Mouse (Mus musculus): ENCODE data around the gene Mkln1.

Mkln1 gene

DNA sequence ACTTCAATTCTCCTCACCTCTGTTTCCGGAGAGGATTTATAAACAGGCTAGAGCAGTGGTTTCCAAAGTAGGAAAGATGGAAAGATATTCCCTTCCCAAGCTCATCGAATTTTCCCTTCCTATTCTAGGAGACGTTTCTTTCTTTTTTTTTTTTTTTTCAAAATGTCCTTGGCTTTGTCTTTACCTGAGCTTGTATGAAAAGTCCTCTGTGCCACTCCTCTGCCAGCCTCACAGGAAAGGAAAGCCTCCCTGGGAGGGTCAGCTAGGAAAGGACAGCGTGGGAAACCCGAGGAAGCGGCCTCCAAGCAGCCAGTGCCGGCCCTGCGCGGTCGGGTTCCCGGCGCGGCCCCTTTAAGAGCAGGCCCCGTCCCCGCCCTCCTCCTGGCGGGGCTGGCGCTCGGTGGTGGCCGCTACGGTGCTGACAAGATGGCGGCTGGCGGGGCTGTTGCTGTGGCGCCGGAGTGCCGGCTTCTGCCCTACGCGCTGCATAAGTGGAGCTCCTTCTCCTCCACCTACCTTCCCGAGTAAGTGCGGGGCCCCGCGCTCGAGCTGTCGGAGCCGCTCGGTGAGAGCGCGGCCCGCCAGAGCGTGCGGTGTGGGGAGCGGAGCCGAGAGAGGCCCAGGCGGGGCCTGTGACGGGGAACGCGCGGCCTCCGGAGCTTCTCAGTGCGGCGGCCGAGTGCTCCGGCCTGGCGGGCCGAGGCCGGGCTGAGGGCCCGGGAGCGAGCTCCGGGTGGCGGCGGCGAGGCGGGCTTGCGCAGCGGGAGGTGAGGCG lies at the start of gene Mkln1:
Gene Mkln1 (plus strand): TSS at position 305 of the 775 bp plus-strand sequence.
- DNase-seq (ENCODE audit: low read depth), result peak; percentile 89

DNA sequence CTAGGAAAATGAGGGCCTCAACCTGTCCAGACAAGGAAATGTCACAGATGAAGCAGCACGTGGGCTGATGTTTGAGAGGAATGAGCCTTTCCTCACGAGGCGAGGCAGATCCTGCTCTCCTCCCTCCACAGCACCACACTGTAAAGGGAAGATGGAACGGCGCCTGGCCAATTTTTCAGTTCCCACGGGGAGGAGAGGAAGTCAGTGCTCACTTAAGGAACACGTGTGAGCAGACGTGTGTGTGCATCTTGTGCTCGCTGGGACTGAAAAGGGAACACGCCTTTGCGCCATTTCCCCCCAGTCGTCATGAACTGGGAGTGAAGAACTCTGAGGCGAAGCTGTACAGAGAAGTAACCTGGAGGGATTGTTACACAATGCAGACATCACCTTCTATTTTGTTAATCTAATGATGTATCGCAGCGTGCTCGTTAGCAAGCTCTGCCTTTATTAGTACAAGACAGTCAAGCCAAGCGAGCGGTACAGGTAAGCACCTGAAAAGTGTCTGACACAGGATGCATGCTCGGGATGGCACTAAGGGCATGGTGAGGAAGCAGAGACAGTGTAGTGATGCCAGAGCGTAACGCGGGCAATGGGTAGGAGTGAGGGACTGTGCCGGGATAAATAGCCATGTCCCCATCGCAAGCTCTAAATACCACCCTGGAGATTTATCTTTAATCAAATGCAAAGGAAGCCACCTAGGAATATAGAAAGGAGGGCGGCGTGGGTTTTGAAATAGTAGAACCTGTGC lies 41.9 kb upstream of the Mkln1 start:
- no peak for DNase-seq (ENCODE audit: low read depth)

DNA sequence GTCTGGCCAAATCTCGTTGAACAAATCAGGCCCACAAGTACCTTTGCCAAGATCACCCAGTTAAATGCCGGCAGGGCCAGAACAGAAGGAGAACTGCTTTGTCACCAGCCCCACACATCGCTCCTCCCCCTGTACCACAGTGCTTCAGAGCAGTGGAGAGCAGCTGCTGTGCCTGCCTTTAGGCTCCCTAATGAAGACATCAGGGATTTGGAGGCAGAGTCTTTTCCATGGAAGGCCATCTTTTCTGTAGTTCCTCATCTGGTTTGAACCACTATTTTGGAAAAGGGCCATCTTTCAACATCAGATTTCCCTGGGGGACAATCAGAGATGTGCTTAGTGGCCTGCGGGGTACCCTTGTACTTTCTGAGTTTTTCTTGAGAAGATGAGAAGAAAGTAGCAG lies 41.2 kb upstream of the Mkln1 start:
- DNase-seq (ENCODE audit: low read depth), result no peak

DNA sequence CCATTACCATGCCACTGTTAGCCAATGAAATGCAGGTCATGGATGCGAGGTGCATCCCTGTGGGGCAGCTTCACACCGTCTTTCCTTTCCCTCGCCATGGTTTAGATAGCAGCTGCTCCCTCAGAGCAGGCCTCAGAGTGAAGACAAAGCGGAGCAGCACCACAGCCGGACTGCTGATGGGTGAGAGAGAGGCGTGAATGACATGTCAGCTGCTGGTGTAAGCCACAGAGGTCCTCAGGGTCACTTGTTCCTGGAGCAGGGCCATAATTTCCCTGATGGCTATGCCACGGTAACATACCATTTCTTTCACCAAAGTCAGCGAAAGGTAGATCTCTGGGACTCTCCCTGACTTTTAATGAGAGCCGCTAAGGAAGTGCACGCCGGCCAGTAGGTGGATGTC lies 35.9 kb upstream of the Mkln1 start:
- DNase-seq (ENCODE audit: low read depth), result no peak

GRCm38 (mm10) chr6:31364399-31364798 lies 34.1 kb upstream of the Mkln1 start:
- DNase-seq (ENCODE audit: low read depth), result no peak

DNA sequence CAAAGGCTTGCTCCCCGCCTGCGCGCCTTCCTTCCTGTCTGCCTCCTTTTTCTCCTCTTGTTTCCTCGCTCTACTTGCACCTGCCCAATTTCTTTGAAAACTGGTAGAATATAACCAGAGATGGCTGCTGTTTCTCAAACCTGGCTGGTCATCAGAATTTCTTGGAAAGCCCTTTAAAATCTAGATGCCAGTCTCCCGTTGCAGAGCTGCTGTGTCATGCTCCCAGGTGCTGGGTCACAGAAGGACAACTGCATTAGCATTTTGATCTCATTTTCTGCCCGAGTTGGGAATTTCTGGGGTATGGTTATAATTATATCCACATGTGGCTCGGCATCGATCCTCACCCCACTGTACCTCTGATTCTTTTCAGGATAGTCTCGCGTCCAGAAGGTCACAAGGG lies 30.6 kb upstream of the Mkln1 start:
- no peak for DNase-seq (ENCODE audit: low read depth)

DNA sequence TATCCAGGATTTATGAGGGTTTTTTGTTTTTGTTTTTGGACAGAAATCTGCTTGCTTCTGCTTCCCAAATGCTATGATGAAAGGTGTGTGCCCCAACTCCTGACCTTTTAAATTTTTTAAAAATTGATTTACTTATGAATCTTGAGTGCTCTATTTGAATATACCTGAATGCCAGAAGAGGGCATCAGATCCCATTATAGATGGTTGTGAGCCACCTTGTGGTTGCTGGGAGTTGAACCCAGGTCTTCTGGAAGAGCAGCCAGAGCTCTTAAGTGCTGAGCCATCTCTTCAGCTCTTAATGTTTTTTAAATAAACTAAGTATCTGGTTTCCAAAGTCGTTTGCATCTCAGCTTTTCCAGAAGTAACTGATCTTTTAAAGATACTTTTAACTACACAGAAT lies 30.0 kb upstream of the Mkln1 start:
- DNase-seq (ENCODE audit: low read depth), result peak; percentile 16

GRCm38 (mm10) chr6:31369875-31370274 lies 28.7 kb upstream of the Mkln1 start:
- peak; percentile 58 for DNase-seq (ENCODE audit: low read depth)

GRCm38 (mm10) chr6:31370550-31371061 lies 27.9 kb upstream of the Mkln1 start:
- DNase-seq (ENCODE audit: low read depth), result no peak

GRCm38 (mm10) chr6:31371140-31371539 lies 27.4 kb upstream of the Mkln1 start:
- DNase-seq (ENCODE audit: low read depth), result no peak

- no peak for DNase-seq (ENCODE audit: low read depth)
Observed at GRCm38 (mm10) chr6:31372620-31373019, 25.9 kb upstream of the Mkln1 start.

GRCm38 (mm10) chr6:31373084-31373673 lies 25.4 kb upstream of the Mkln1 start:
- DNase-seq (ENCODE audit: low read depth), result peak; percentile 11

- no peak for DNase-seq (ENCODE audit: low read depth)
Observed at GRCm38 (mm10) chr6:31382989-31383388, 15.5 kb upstream of the Mkln1 start.

DNA sequence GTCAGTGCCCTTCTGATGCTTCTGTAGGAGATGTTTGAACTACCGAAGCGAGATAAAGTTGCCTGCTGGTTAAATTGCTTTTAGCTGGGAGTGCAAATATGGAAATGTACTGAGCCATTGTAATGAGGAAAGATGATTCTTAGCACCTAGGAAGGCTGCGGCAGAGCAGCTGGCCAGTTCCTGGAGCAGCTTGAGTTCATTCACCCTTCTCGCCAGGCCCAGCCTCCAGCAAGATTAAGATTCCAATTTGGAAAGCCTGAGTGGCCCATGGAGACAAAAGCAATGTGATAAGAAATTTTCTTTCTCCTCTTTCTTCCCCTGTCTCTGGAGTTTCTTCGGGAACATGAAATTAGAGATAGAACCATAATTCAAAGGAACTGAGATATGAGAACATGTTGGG lies 13.7 kb upstream of the Mkln1 start:
- no peak for DNase-seq (ENCODE audit: low read depth)

GRCm38 (mm10) chr6:31385281-31386145 lies 13.0 kb upstream of the Mkln1 start:
- DNase-seq (ENCODE audit: low read depth), result no peak

- DNase-seq (ENCODE audit: low read depth), result no peak
Observed at GRCm38 (mm10) chr6:31389716-31390115, 8.8 kb upstream of the Mkln1 start.

- DNase-seq (ENCODE audit: low read depth), result peak; percentile 34
Observed at GRCm38 (mm10) chr6:31390243-31390981, 8.1 kb upstream of the Mkln1 start.

GRCm38 (mm10) chr6:31392871-31393270 lies 5.7 kb upstream of the Mkln1 start:
- no peak for DNase-seq (ENCODE audit: low read depth)

GRCm38 (mm10) chr6:31396118-31396517 lies 2.4 kb upstream of the Mkln1 start:
- no peak for DNase-seq (ENCODE audit: low read depth)

GRCm38 (mm10) chr6:31397308-31397707 lies 1.2 kb upstream of the Mkln1 start:
- DNase-seq (ENCODE audit: low read depth), result no peak

- no peak for DNase-seq (ENCODE audit: low read depth)
Observed at GRCm38 (mm10) chr6:31397775-31398430, 632 bp upstream of the Mkln1 start.

Data from induced T-regulatory cell, adult 2 months (primary cell).